Mouse (Mus musculus): ENCODE measurements around the gene Rgs6. TPM values are rescaled to one million over a fixed set of nuclear protein-coding genes. Genes with fewer than 3 reads are reported as not detected.

Gene Rgs6
- polyA plus RNA-seq, 1 experiment = 0.14 TPM

DNA sequence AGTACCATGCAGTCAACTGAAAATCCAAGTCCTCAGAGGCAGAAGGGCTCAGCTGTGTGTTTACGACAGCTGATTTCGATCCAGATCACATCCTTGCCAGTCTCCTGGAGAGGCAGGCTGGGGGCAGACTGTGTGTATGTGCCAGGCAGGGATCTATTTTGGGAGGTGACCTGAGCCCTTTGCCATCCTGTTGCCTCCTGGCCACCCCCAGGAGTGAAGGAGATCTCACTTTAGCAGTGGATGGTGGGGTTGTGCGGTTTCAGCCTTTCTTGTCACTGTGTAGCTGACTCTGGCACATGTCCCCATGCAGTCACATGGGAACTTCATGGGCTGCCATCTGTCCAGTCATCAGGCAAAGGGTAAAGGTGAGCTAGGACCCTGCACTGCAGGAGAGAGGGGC is 557.0 kb downstream of the Rgs6 start:
- Histone ChIP-seq H3K4me3 (ENCODE audit: extremely low read depth, insufficient read depth, insufficient read length) (no peak overlapping the region), H3K27ac (ENCODE audit: insufficient read depth, low read length) (no peak overlapping the region), H3K4me1 (ENCODE audit: control insufficient read depth, insufficient read depth, insufficient read length) (no peaks in the 10 kb centered on the region), H3K36me3 (ENCODE audit: control insufficient read depth, insufficient read depth, low read length) (no peaks in the 10 kb centered on the region), H3K27me3 (ENCODE audit: control insufficient read depth, insufficient read depth, low read length) (no peaks in the 10 kb centered on the region)
- DNase-seq (ENCODE audit: low read depth in 1 of 2, low spot score in 2 of 2) = no peak
- TF ChIP-seq CTCF (IDR thresholded peaks at IDR 0.05; ENCODE audit: extremely low read depth, insufficient read depth, insufficient read length, insufficient replicate concordance) = no peak
- TF ChIP-seq POLR2A (IDR thresholded peaks at IDR 0.05; ENCODE audit: low read depth, low read length) = no peak
- WGBS = 89% methylated on average over 3 of the region's 3 CpGs

DNA sequence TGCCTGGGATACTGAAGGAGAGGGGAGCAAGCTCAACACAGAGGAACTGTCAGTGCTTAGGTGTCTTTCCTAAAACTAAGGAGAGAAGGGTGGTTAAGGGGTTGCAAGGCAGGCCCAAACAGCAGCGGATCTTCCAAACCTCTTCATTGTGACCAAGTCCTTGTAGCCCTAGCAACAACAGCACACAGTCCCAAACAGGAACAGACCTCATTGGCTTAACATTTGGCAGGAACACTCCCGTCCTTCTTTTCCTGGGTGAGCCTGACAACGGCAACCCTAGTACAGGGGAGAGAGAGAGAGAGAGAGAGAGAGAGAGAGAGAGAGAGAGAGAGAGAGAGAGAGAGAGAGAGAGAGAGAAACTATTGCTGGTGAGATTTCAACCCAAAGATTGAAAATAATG is 557.8 kb downstream of the Rgs6 start:
- no peak for TF ChIP-seq CTCF (IDR thresholded peaks at IDR 0.05; ENCODE audit: extremely low read depth, insufficient read depth, insufficient read length, insufficient replicate concordance)
- TF ChIP-seq POLR2A (IDR thresholded peaks at IDR 0.05; ENCODE audit: low read depth, low read length) = no peak
- H3K4me1 ChIP-seq (ENCODE audit: control insufficient read depth, insufficient read depth, insufficient read length) = no peaks in the 10 kb centered on the region
- 75% methylated on average over 3 of the region's 3 CpGs for WGBS
- H3K27me3 ChIP-seq (ENCODE audit: control insufficient read depth, insufficient read depth, low read length) = no peaks in the 10 kb centered on the region
- H3K4me3 ChIP-seq (ENCODE audit: extremely low read depth, insufficient read depth, insufficient read length) = no peak overlapping the region
- DNase-seq (ENCODE audit: low read depth in 1 of 2, low spot score in 2 of 2) = no peak
- no peaks in the 10 kb centered on the region for H3K36me3 ChIP-seq (ENCODE audit: control insufficient read depth, insufficient read depth, low read length)
- no peak overlapping the region for H3K27ac ChIP-seq (ENCODE audit: insufficient read depth, low read length)

DNA sequence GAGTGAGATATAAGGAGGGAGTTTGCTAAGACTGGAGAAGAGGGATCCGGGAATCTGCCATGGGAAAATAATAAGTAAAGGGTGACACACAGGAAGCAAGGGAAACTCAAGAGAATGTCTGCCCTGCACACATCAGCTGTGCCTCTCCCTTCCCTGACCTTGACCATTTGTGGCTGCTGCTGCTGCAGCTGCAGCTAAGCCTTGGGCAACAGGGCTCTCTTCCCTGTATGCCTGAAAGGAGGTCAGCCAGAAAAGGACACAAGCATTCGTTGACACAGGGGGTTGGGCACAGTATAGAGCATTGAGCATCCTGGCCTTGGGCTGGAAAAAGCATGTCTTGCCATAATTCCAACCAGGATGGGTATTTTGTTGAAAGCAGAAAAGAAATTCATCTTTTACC is 558.8 kb downstream of the Rgs6 start:
- TF ChIP-seq POLR2A (IDR thresholded peaks at IDR 0.05; ENCODE audit: low read depth, low read length) (no peak), CTCF (IDR thresholded peaks at IDR 0.05; ENCODE audit: extremely low read depth, insufficient read depth, insufficient read length, insufficient replicate concordance) (no peak)
- DNase-seq (ENCODE audit: low read depth in 1 of 2, low spot score in 2 of 2) = no peak
- H3K27me3 ChIP-seq (ENCODE audit: control insufficient read depth, insufficient read depth, low read length) = no peaks in the 10 kb centered on the region
- H3K27ac ChIP-seq (ENCODE audit: insufficient read depth, low read length) = no peak overlapping the region
- H3K4me3 ChIP-seq (ENCODE audit: extremely low read depth, insufficient read depth, insufficient read length) = no peak overlapping the region
- no peaks in the 10 kb centered on the region for H3K36me3 ChIP-seq (ENCODE audit: control insufficient read depth, insufficient read depth, low read length)
- 74% methylated on average over 2 of the region's 2 CpGs for WGBS
- no peaks in the 10 kb centered on the region for H3K4me1 ChIP-seq (ENCODE audit: control insufficient read depth, insufficient read depth, insufficient read length)

DNA sequence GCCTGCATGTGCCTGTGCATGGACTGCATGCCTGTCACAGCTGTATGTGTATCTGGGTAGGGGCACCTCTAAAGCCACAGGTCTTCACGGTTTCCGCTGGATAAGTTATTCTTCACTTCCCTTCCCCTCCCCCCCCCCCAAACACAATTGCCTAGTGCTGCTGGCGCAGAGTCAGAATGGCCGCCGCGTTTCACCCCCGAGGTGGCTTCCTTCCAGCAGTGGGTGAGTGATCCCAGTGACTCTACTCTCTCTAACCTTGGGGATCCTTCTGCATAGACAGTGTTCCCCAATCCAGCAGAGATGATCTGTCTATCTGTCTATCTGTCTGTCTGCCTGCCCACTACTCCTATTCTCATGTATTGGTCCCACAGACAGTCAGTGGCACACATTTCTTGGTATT is 561.9 kb downstream of the Rgs6 start:
- no peak overlapping the region for H3K4me3 ChIP-seq (ENCODE audit: extremely low read depth, insufficient read depth, insufficient read length)
- no peaks in the 10 kb centered on the region for H3K36me3 ChIP-seq (ENCODE audit: control insufficient read depth, insufficient read depth, low read length)
- no peaks in the 10 kb centered on the region for H3K27me3 ChIP-seq (ENCODE audit: control insufficient read depth, insufficient read depth, low read length)
- DNase-seq (ENCODE audit: low read depth in 1 of 2, low spot score in 2 of 2) = no peak
- 51% methylated on average over 7 of the region's 7 CpGs for WGBS
- TF ChIP-seq POLR2A (IDR thresholded peaks at IDR 0.05; ENCODE audit: low read depth, low read length) (no peak), CTCF (IDR thresholded peaks at IDR 0.05; ENCODE audit: extremely low read depth, insufficient read depth, insufficient read length, insufficient replicate concordance) (no peak)
- no peak overlapping the region for H3K27ac ChIP-seq (ENCODE audit: insufficient read depth, low read length)
- no peaks in the 10 kb centered on the region for H3K4me1 ChIP-seq (ENCODE audit: control insufficient read depth, insufficient read depth, insufficient read length)

DNA sequence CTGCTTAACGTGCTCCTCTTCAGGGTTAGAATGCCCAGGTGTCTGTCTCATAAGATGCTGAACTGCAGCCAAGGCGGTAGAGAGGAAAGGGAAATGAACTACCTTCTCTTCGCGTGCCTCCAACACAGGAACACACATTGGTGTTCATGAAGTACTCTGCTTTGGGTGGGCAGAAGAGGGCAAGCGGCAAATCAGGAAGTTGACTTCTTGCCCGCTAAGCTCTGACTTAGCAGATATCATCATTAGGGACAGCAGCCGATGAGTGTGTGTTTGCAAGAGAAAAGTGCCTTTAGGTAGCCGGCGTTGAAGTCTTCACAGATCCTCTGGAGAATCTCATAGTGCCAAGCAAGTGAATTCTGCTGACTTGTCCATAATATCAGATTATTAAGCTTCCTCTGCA is 562.7 kb downstream of the Rgs6 start:
- Histone ChIP-seq H3K4me3 (ENCODE audit: extremely low read depth, insufficient read depth, insufficient read length) (no peak overlapping the region), H3K27ac (ENCODE audit: insufficient read depth, low read length) (no peak overlapping the region), H3K27me3 (ENCODE audit: control insufficient read depth, insufficient read depth, low read length) (no peaks in the 10 kb centered on the region), H3K36me3 (ENCODE audit: control insufficient read depth, insufficient read depth, low read length) (no peaks in the 10 kb centered on the region), H3K4me1 (ENCODE audit: control insufficient read depth, insufficient read depth, insufficient read length) (no peaks in the 10 kb centered on the region)
- TF ChIP-seq CTCF (IDR thresholded peaks at IDR 0.05; ENCODE audit: extremely low read depth, insufficient read depth, insufficient read length, insufficient replicate concordance) = no peak
- TF ChIP-seq POLR2A (IDR thresholded peaks at IDR 0.05; ENCODE audit: low read depth, low read length) = no peak
- WGBS = 26% methylated on average over 9 of the region's 9 CpGs
- DNase-seq (ENCODE audit: low read depth in 1 of 2, low spot score in 2 of 2) = no peak

DNA sequence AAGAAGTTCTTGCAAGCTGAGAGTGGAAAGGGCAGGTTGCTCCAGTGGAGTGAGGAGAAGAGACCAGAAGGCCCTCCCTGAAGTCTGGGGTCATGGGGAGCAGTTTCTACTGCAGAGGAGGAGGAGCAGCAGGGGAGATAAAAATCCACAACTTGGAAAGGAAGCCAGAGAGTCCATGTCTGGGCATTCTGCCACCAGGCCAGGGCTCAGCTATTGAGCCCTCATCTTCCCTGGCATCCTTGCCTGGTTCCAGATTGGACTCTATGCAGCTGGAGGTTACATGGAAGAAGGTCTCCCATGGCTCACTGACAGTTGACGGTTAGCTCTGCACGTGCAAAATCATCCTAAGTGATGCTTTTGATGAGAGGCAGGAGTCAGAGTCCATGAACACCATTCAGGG is 563.4 kb downstream of the Rgs6 start:
- TF ChIP-seq POLR2A (IDR thresholded peaks at IDR 0.05; ENCODE audit: low read depth, low read length) (no peak), CTCF (IDR thresholded peaks at IDR 0.05; ENCODE audit: extremely low read depth, insufficient read depth, insufficient read length, insufficient replicate concordance) (no peak)
- no peak overlapping the region for H3K27ac ChIP-seq (ENCODE audit: insufficient read depth, low read length)
- H3K4me1 ChIP-seq (ENCODE audit: control insufficient read depth, insufficient read depth, insufficient read length) = no peaks in the 10 kb centered on the region
- no peak for DNase-seq (ENCODE audit: low read depth in 1 of 2, low spot score in 2 of 2)
- no peaks in the 10 kb centered on the region for H3K36me3 ChIP-seq (ENCODE audit: control insufficient read depth, insufficient read depth, low read length)
- no peak overlapping the region for H3K4me3 ChIP-seq (ENCODE audit: extremely low read depth, insufficient read depth, insufficient read length)
- 73% methylated on average over 2 of the region's 2 CpGs for WGBS
- no peaks in the 10 kb centered on the region for H3K27me3 ChIP-seq (ENCODE audit: control insufficient read depth, insufficient read depth, low read length)

DNA sequence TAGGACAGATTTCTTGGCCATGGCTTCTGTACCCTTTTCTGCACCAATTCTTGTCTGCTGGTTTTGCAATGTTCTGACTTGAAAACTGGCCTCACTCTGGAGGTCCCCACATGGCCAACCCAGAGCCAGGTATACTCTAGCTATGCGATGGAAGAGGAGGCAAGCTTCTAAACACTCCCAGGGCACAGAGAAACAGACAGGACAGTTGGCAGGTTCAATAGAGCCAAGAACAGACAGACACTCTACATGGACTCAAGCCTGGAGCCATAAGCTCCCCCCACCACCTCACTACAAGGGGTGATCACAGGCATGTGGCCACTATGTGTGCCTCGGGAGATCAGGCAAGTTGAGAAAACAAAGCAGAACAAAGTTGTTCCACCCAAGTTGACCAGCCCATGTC is 572.1 kb downstream of the Rgs6 start:
- no peaks in the 10 kb centered on the region for H3K4me1 ChIP-seq (ENCODE audit: control insufficient read depth, insufficient read depth, insufficient read length)
- H3K27me3 ChIP-seq (ENCODE audit: control insufficient read depth, insufficient read depth, low read length) = no peaks in the 10 kb centered on the region
- DNase-seq (ENCODE audit: low read depth in 1 of 2, low spot score in 2 of 2) = no peak
- WGBS = 84% methylated on average over 2 of the region's 2 CpGs
- no peak for TF ChIP-seq CTCF (IDR thresholded peaks at IDR 0.05; ENCODE audit: extremely low read depth, insufficient read depth, insufficient read length, insufficient replicate concordance)
- TF ChIP-seq POLR2A (IDR thresholded peaks at IDR 0.05; ENCODE audit: low read depth, low read length) = no peak
- H3K4me3 ChIP-seq (ENCODE audit: extremely low read depth, insufficient read depth, insufficient read length) = no peak overlapping the region
- H3K36me3 ChIP-seq (ENCODE audit: control insufficient read depth, insufficient read depth, low read length) = no peaks in the 10 kb centered on the region
- H3K27ac ChIP-seq (ENCODE audit: insufficient read depth, low read length) = no peak overlapping the region

Measured in spleen, adult 2 months (tissue).